Mouse (Mus musculus) heart, postnatal 0 days (tissue): ENCODE results near the gene Tnn. TPM values are rescaled to one million over a fixed set of nuclear protein-coding genes. Genes with fewer than 3 reads are reported as not detected.

Source experiments
- ATAC-seq: fragments of 200-750 bp; cut with Nextera tagmentation; 2 replicates; pipeline ENCODE4 v1.8.0; 2017; ENCODE audit warnings: low read depth, moderate number of reproducible peaks, moderate library complexity; ENCODE audit not compliant: insufficient read depth
- DNase-seq: peaks from one replicate; pipeline ENCODE4 v3.0.0-alpha.2; 2016; ENCODE audit warnings: low spot score
- H3K27ac ChIP-seq: fragments of 300-500 bp; sonication (generic); 2 replicates; pipeline ENCODE4 v1.5.1; 2014; ENCODE audit warnings: low read depth, mild to moderate bottlenecking
- H3K27me3 ChIP-seq: fragments of 300-500 bp; sonication (generic); 2 replicates; pipeline ENCODE4 v1.6.1; 2014; ENCODE audit warnings: low read length, mixed read lengths; ENCODE audit not compliant: control insufficient read depth, insufficient read depth
- H3K36me3 ChIP-seq: fragments of 300-500 bp; sonication (generic); replicated peaks from 2 replicates; pipeline ENCODE4 v1.6.1; 2014; ENCODE audit warnings: low read length, mixed read lengths; ENCODE audit not compliant: control insufficient read depth, insufficient read depth
- H3K4me1 ChIP-seq: fragments of 300-500 bp; sonication (generic); 2 replicates; pipeline ENCODE4 v1.6.1; 2014; ENCODE audit warnings: antibody characterized with exemption; ENCODE audit not compliant: control insufficient read depth, insufficient read depth
- H3K4me2 ChIP-seq: fragments of 300-500 bp; sonication (generic); 2 replicates; pipeline ENCODE4 v1.6.1; 2014; ENCODE audit warnings: low read depth, mild to moderate bottlenecking, low read length, moderate library complexity
- H3K4me3 ChIP-seq: fragments of 300-500 bp; sonication (generic); 2 replicates; pipeline ENCODE4 v1.5.1; 2014; ENCODE audit warnings: low read depth, low read length
- H3K9ac ChIP-seq: fragments of 300-500 bp; sonication (generic); replicated peaks from 2 replicates; pipeline ENCODE4 v1.6.1; 2014; ENCODE audit warnings: low read depth, low read length, mixed read lengths
- H3K9me3 ChIP-seq: fragments of 300-500 bp; sonication (generic); replicated peaks from 2 replicates; pipeline ENCODE4 v1.6.1; 2016; ENCODE audit warnings: low read length; ENCODE audit not compliant: control insufficient read depth
- CTCF ChIP-seq: IDR thresholded peaks from 2 replicates; pipeline ENCODE4 v1.5.1; 2016; ENCODE audit warnings: antibody characterized with exemption, control low read depth, low read depth
- EP300 ChIP-seq: IDR thresholded peaks from 2 replicates; pipeline ENCODE4 v1.6.1; 2016; ENCODE audit warnings: antibody characterized with exemption, low read depth
- WGBS: fragments of 180-500 bp; shearing (Covaris S2); extraction: QIAGEN DNeasy Blood & Tissue Kit; methylation state at CpG from one replicate; pipeline ENCODE4 v1.1.7; 2014; 5-methylcytosine and 5-hydroxymethylcytosine counted together
- polyA plus RNA-seq: library from polyadenylated mRNA; unstranded; fragments of >200 nt; fragmentation: Nextera tagmentation; extraction: Ambion mirVana; gene quantifications from 2 replicates; pipeline ENCODE4 v1.2.1, GENCODE M21; 2015
- total RNA-seq: library from RNA; depleted of rRNA; stranded (reverse); fragments of >200 nt; gene quantifications from 2 replicates; pipeline ENCODE4 v1.2.3, GENCODE M21; 2014; ENCODE audit warnings: low replicate concordance

Gene Tnn
- total and polyA plus RNA-seq, 2 experiments from 2014 or later = 0.04 to 0.31 TPM

- 74% methylated on average over 3 of the region's 5 CpGs for WGBS
- no peak for DNase-seq
- Histone ChIP-seq H3K4me3 (no peak overlapping the region), H3K27me3 (no peaks in the 10 kb centered on the region), H3K4me1 (no peaks in the 10 kb centered on the region), H3K9ac (no peak overlapping the region), H3K9me3 (no peaks in the 10 kb centered on the region), H3K36me3 (no peaks in the 10 kb centered on the region), H3K27ac (no peak overlapping the region), H3K4me2 (no peak overlapping the region)
- ATAC-seq = no peak
- TF ChIP-seq EP300 = no peak
- no peak for TF ChIP-seq CTCF
Observed at GRCm38 (mm10) chr1:160166600-160166999, 13.2 kb upstream of the Tnn start.

GRCm38 (mm10) chr1:160158190-160158589 lies 4.8 kb upstream of the Tnn start:
- 86% methylated on average over 2 of the region's 2 CpGs for WGBS
- ATAC-seq = no peak
- no peaks in the 10 kb centered on the region for H3K27me3 ChIP-seq
- H3K9me3 ChIP-seq = no peaks in the 10 kb centered on the region
- H3K4me1 ChIP-seq = no peaks in the 10 kb centered on the region
- H3K27ac ChIP-seq = no peak overlapping the region
- DNase-seq = no peak
- TF ChIP-seq EP300 (no peak), CTCF (no peak)
- no peaks in the 10 kb centered on the region for H3K36me3 ChIP-seq
- no peak overlapping the region for H3K4me2 ChIP-seq
- no peak overlapping the region for H3K4me3 ChIP-seq
- no peak overlapping the region for H3K9ac ChIP-seq

GRCm38 (mm10) chr1:160150726-160151125 lies 2.7 kb downstream of the Tnn start:
- DNase-seq (no peak), ATAC-seq (no peak)
- Histone ChIP-seq H3K9ac (no peak overlapping the region), H3K27ac (no peak overlapping the region), H3K4me2 (no peak overlapping the region), H3K4me3 (no peak overlapping the region), H3K9me3 (no peaks in the 10 kb centered on the region), H3K4me1 (no peaks in the 10 kb centered on the region), H3K27me3 (no peaks in the 10 kb centered on the region), H3K36me3 (no peaks in the 10 kb centered on the region)
- 60% methylated on average over 3 of the region's 3 CpGs for WGBS
- TF ChIP-seq EP300 (no peak), CTCF (no peak)

- Histone ChIP-seq H3K9me3 (no peaks in the 10 kb centered on the region), H3K9ac (no peak overlapping the region), H3K4me2 (no peak overlapping the region), H3K4me3 (no peak overlapping the region), H3K4me1 (no peaks in the 10 kb centered on the region), H3K36me3 (no peaks in the 10 kb centered on the region), H3K27ac (no peak overlapping the region), H3K27me3 (no peaks in the 10 kb centered on the region)
- TF ChIP-seq EP300 = no peak
- no peak for TF ChIP-seq CTCF
- no peak for DNase-seq
- WGBS = 67% methylated on average over 11 of the region's 11 CpGs
- ATAC-seq = no peak
Observed at GRCm38 (mm10) chr1:160149291-160149906, 4.0 kb downstream of the Tnn start.

- H3K4me1 ChIP-seq = no peaks in the 10 kb centered on the region
- H3K27me3 ChIP-seq = no peaks in the 10 kb centered on the region
- ATAC-seq (no peak), DNase-seq (no peak)
- no peaks in the 10 kb centered on the region for H3K36me3 ChIP-seq
- no peak overlapping the region for H3K4me2 ChIP-seq
- H3K9ac ChIP-seq = no peak overlapping the region
- no peak overlapping the region for H3K27ac ChIP-seq
- no peak overlapping the region for H3K4me3 ChIP-seq
- 66% methylated on average over 7 of the region's 7 CpGs for WGBS
- TF ChIP-seq CTCF (no peak), EP300 (no peak)
- no peaks in the 10 kb centered on the region for H3K9me3 ChIP-seq
Observed at GRCm38 (mm10) chr1:160147274-160147673, 6.1 kb downstream of the Tnn start.

GRCm38 (mm10) chr1:160145606-160146005 lies 7.8 kb downstream of the Tnn start:
- H3K27me3 ChIP-seq = no peaks in the 10 kb centered on the region
- H3K36me3 ChIP-seq = no peaks in the 10 kb centered on the region
- H3K27ac ChIP-seq = no peak overlapping the region
- no peak for ATAC-seq
- no peak overlapping the region for H3K9ac ChIP-seq
- H3K4me2 ChIP-seq = no peak overlapping the region
- no peak for DNase-seq
- TF ChIP-seq CTCF (no peak), EP300 (no peak)
- H3K9me3 ChIP-seq = no peaks in the 10 kb centered on the region
- H3K4me1 ChIP-seq = no peaks in the 10 kb centered on the region
- H3K4me3 ChIP-seq = no peak overlapping the region
- WGBS = 78% methylated on average over 3 of the region's 3 CpGs
